ENCODE assay signal across 15 mouse cellular contexts in genomic region chr2:173776108-173776507, GRCm38 (mm10). TPM values are rescaled to one million over a fixed set of nuclear protein-coding genes. Genes with fewer than 3 reads are reported as not detected.
DNase-seq lines count a peak whose midpoint lies in the region; ATAC-seq and TF ChIP-seq lines count a peak whose summit lies in the region.
"Had no signal": no experiment of that assay in that cellular context is flagged by ENCODE, and none has a peak within 500 bp of the region (broad histone marks: within the 10 kb centered on the region; RNA-seq: fewer than 3 reads in every experiment).

No protein-coding gene starts in this region.

- no peak for TF ChIP-seq CTCF in brain, embryonic 14.5 days (IDR thresholded peaks at IDR 0.05; ENCODE audit: borderline replicate concordance, extremely low read depth, insufficient read depth, insufficient read length)
- no peak for TF ChIP-seq CTCF in left cerebral cortex, adult 2 months (IDR thresholded peaks at IDR 0.05)

- H3K9ac ChIP-seq in kidney, embryonic 14.5 days (ENCODE audit: low read depth, low read length): no peak overlapping the region; the same call in 1 of the 2 replicates
- no peak overlapping the region for H3K9ac ChIP-seq in forebrain, embryonic 16.5 days (replicated peaks; ENCODE audit: low read depth, low read length)
- no peak overlapping the region for H3K9ac ChIP-seq in midbrain, embryonic 16.5 days (ENCODE audit: low read depth, low read length)
- H3K9ac ChIP-seq: heart, embryonic 12.5 days had no signal

- no peak for DNase-seq in kidney, postnatal 14 days
- peak; percentile 39 for DNase-seq in brain, embryonic 14.5 days (ENCODE audit: low read depth)
- DNase-seq in gastrocnemius, postnatal 10 days: no peak
- no peak for DNase-seq in thymus, postnatal 36 days
- no peak for DNase-seq in left cerebral cortex, adult 2 months (ENCODE audit: extremely low spot score in 1 of 2, low spot score in 2 of 2)
- DNase-seq: cerebellum, postnatal 25 days; kidney, adult 11 months; left cerebral cortex, postnatal 4 days; right cerebral cortex, adult 18-20 months had no signal

- H3K27me3 ChIP-seq in kidney, embryonic 14.5 days (ENCODE audit: control insufficient read depth, insufficient read depth, low read length): no peaks in the 10 kb centered on the region
- H3K27me3 ChIP-seq in forebrain, embryonic 16.5 days (replicated peaks; ENCODE audit: control insufficient read depth, insufficient read depth, low read length): no peaks in the 10 kb centered on the region
- no peaks in the 10 kb centered on the region for H3K27me3 ChIP-seq in midbrain, embryonic 16.5 days (ENCODE audit: control insufficient read depth, insufficient read depth, low read depth, low read length)
- H3K27me3 ChIP-seq: heart, embryonic 12.5 days had no signal

- no peak for TF ChIP-seq POLR2A in brain, embryonic 14.5 days (IDR thresholded peaks at IDR 0.05; ENCODE audit: borderline replicate concordance, extremely low read depth, insufficient read depth, insufficient read length, poor library complexity, severe bottlenecking)

- no peak overlapping the region for H3K4me2 ChIP-seq in kidney, embryonic 14.5 days (replicated peaks; ENCODE audit: low read depth, low read length)
- H3K4me2 ChIP-seq in forebrain, embryonic 16.5 days (ENCODE audit: low read length): no peak overlapping the region
- no peak overlapping the region for H3K4me2 ChIP-seq in midbrain, embryonic 16.5 days (ENCODE audit: low read length)
- H3K4me2 ChIP-seq: heart, embryonic 12.5 days had no signal

- H3K4me3 ChIP-seq in kidney, embryonic 14.5 days (ENCODE audit: low read length): no peak overlapping the region
- no peak overlapping the region for H3K4me3 ChIP-seq in forebrain, embryonic 16.5 days (replicated peaks; ENCODE audit: low read length)
- H3K4me3 ChIP-seq in midbrain, embryonic 16.5 days (ENCODE audit: low read depth, low read length): no peak overlapping the region
- H3K4me3 ChIP-seq in left cerebral cortex, adult 2 months: no peak overlapping the region
- H3K4me3 ChIP-seq: heart, embryonic 12.5 days had no signal

- peak; percentile 56; the same call in 1 of the 2 replicates for ATAC-seq in kidney, embryonic 14.5 days (ENCODE audit: low FRiP score, low TSS enrichment)
- ATAC-seq in forebrain, embryonic 16.5 days: no peak
- no peak for ATAC-seq in midbrain, embryonic 16.5 days

- peaks cover 33% of the 10 kb centered on the region for H3K4me1 ChIP-seq in kidney, embryonic 14.5 days (ENCODE audit: control insufficient read depth, insufficient read depth, low read length)
- peaks cover 34% of the 10 kb centered on the region for H3K4me1 ChIP-seq in forebrain, embryonic 16.5 days (replicated peaks; ENCODE audit: control insufficient read depth, insufficient read depth, low read length)
- H3K4me1 ChIP-seq in midbrain, embryonic 16.5 days (ENCODE audit: control insufficient read depth, insufficient read depth, low read length): peaks cover 39% of the 10 kb centered on the region

- WGBS in kidney, embryonic 14.5 days: 13% methylated on average over 9 of the region's 9 CpGs
- WGBS in forebrain, embryonic 16.5 days: 10% methylated on average over 9 of the region's 9 CpGs
- WGBS in midbrain, embryonic 16.5 days: 11% methylated on average over 9 of the region's 9 CpGs

- peaks cover 40% of the 10 kb centered on the region for H3K36me3 ChIP-seq in kidney, embryonic 14.5 days (ENCODE audit: control insufficient read depth, insufficient read depth, low read length)
- peaks cover 5% of the 10 kb centered on the region for H3K36me3 ChIP-seq in forebrain, embryonic 16.5 days (ENCODE audit: control insufficient read depth, insufficient read depth)
- H3K36me3 ChIP-seq in midbrain, embryonic 16.5 days (ENCODE audit: control insufficient read depth, insufficient read depth, low read length): peaks cover 4% of the 10 kb centered on the region; the same call in 1 of the 2 replicates

- no peaks in the 10 kb centered on the region for H3K9me3 ChIP-seq in kidney, embryonic 14.5 days (ENCODE audit: control insufficient read depth, low read length)
- H3K9me3 ChIP-seq in forebrain, embryonic 16.5 days (ENCODE audit: control insufficient read depth, low read length): no peaks in the 10 kb centered on the region
- no peaks in the 10 kb centered on the region for H3K9me3 ChIP-seq in midbrain, embryonic 16.5 days (replicated peaks; ENCODE audit: control insufficient read depth, low read length, poor library complexity, severe bottlenecking)
- H3K9me3 ChIP-seq: heart, embryonic 12.5 days had no signal

- intact Hi-C loops in left cerebral cortex, adult 2 months (cut with DNase I): no loop called here

- H3K27ac ChIP-seq in kidney, embryonic 14.5 days (ENCODE audit: low read depth, low read length): peak overlapping the region; percentile 48; the same call in 1 of the 2 replicates
- H3K27ac ChIP-seq in forebrain, embryonic 16.5 days (ENCODE audit: low read length): 0 out of 2 replicates have a peak overlapping the region, but pooled peaks have one; percentile 15
- H3K27ac ChIP-seq in midbrain, embryonic 16.5 days (ENCODE audit: low read length): peak overlapping the region; percentile 68
- no peak overlapping the region for H3K27ac ChIP-seq in left cerebral cortex, adult 2 months

RNA-seq across cellular contexts. Expression of gene Vapb, which starts 38.8 kb away (rescaled TPM):
- polyA plus RNA-seq in kidney, embryonic 14.5 days (2014; fragmentation: Nextera tagmentation; extraction: Ambion mirVana): 9.3 and 18.9 TPM in 2 replicates
- 23.9 and 42.5 TPM in 2 replicates for polyA plus RNA-seq in brain, embryonic 14.5 days (2012; rRNA removed)
- polyA plus RNA-seq in forebrain, embryonic 16.5 days (2015; fragmentation: Nextera tagmentation; extraction: Ambion mirVana): 14.4 and 20.3 TPM in 2 replicates
- polyA plus RNA-seq in midbrain, embryonic 16.5 days (2015; fragmentation: Nextera tagmentation; extraction: Ambion mirVana): 14.4 and 15.9 TPM in 2 replicates
- total RNA-seq in gastrocnemius, postnatal 10 days (2021): 100 to 1,000 TPM; 150 to 160 TPM
- 100 to 1,000 TPM; 125 to 130 TPM for total RNA-seq in left cerebral cortex, adult 2 months (2021)

RNA-seq across cellular contexts. Expression of gene 1700010B08Rik, which starts 56.9 kb away (rescaled TPM):
- 0.23 TPM in 1 of 2 replicates, not detected in the other for polyA plus RNA-seq in kidney, embryonic 14.5 days (2014; fragmentation: Nextera tagmentation; extraction: Ambion mirVana)
- polyA plus RNA-seq in brain, embryonic 14.5 days (2012; rRNA removed): not detected in 2 replicates
- polyA plus RNA-seq in forebrain, embryonic 16.5 days (2015; fragmentation: Nextera tagmentation; extraction: Ambion mirVana): not detected in 2 replicates
- not detected in 2 replicates for polyA plus RNA-seq in midbrain, embryonic 16.5 days (2015; fragmentation: Nextera tagmentation; extraction: Ambion mirVana)
- not detected for total RNA-seq in gastrocnemius, postnatal 10 days (2021)
- total RNA-seq in left cerebral cortex, adult 2 months (2021): not detected
- total RNA-seq: left cerebral cortex, postnatal 4 days had no signal
- polyA plus RNA-seq: heart, embryonic 12.5 days; lung, embryonic 16.5 days; stomach, embryonic 14.5 days had no signal
